Mouse (Mus musculus): ENCODE measurements at regions not wholly inside any gene's neighbourhood (a gene's known extent, or its start where the extent isn't known, plus 50 kb on each side); places are given as distances from the start of the nearest gene placed in this dataset.
"Not testable (repeated sequence)": the region's sequence is repeated elsewhere in the genome, so short reads cannot be mapped to it uniquely, and the experiment has no call there.

DNA sequence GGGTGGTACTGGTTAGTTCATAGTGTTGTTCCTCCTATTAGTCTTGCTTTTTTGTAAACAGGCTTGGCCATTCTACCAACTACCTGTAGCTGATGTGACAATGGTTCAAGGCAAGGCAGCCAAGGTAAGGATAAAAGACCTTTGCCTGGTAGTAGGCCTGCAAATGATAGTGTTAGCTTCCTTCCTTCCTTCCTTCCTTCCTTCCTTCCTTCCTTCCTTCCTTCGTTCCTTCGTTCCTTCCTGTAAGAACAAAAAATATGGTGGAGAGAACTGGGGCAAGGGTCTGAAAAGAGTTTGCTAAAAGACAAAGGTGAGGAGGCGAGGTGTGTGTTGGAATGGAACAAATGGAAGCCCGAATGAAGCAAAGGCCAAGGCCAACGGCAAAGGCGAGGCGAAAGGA lies 84.8 kb upstream of the Ezh2 start:
- peak; percentile 12 for DNase-seq

- peak; percentile 69 for DNase-seq
These were observed 77.6 kb upstream of the Ezh2 start for GRCm38 (mm10) chr6:47672741-47673140.

- DNase-seq, result peak; percentile 66
These were observed 57.7 kb upstream of the Ezh2 start for GRCm38 (mm10) chr6:47652880-47653279.

DNA sequence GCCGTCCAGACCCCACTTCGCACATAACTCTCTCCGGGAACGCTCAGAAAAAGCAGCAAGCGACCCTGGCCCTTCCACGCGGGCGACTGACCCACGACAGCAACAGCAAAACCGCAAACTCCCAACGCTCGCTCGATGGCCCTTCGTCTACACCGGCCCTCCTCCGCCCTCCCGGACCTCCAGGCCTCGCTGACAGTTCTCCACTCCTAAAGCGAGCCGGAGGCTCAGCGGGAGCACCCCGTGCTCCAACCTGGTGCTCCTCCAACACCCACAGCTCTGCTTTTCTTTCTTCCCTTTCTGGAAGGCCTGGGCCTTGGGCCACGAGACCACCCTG lies 56.2 kb upstream of the Ezh2 start:
- DNase-seq, result not testable (repeated sequence)

DNA sequence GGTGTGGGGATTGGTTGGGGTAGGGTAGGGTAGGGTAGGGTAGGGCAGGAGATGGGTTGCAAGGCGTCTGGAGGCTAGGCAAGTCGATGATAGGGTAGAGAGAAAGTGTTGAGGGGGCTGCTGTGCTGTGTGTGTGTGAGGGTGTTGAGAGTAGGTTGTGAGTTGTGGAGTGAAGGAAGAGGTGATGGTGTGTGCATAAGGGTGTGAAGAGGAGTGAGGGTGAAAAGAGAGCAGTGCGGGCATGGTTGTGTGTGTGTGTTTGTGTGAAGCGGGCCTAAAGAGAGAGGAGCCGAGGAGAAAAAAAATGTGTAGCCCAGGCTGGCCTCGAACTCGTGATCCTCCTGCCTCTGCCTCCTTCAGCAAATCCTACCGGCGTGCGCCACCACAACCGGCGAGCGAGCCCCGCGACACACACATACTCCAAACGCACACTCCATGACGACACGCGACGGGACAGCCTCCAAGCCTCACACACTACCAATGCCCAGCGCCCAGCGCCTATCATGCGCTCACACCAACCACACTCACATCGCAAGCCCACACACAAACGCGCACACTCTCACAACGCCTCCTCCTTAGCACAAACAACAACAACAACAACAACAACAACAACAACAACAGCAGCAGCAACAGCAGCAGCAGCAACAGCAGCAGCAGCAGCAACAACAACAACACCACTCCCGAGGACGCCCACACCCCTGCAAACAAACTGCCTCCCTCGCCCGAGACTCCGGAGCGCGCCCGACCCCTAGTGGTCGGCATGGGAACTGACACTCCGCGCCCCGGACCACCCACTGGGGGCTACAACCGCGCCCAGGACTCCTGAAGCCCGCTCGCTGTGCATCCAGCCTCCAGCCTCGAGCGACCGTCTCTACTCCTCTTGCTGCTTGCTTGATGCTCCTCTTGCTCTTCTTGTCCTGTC lies 55.6 kb upstream of the Ezh2 start:
- DNase-seq, result peak; percentile 99

- DNase-seq, result peak; percentile 35
These were observed 54.8 kb upstream of the Ezh2 start for GRCm38 (mm10) chr6:47649961-47650360.

DNA sequence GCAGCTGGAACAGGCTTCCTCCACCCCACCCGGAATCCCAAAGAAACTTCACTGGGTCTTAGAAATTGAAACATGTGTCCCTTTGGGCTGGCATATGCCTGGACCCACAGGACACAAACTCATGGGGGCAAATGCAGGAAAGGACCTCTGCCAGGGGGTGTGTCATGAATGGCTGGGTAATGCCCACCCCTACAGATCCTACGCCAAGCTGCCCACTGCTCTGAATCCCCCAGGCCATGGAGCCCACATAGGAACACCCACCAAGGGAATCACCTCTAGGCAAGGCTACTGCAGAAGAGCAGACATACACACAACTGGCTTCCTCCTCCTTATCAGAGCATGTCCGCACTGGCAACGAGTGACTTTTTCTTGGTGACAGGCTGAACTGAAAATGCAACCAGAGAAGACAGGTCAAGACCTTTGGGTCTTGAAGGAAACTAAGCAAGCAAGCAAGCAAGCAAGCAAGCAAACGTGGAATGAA lies 54.4 kb upstream of the Ezh2 start:
- peak; percentile 37 for DNase-seq

DNA sequence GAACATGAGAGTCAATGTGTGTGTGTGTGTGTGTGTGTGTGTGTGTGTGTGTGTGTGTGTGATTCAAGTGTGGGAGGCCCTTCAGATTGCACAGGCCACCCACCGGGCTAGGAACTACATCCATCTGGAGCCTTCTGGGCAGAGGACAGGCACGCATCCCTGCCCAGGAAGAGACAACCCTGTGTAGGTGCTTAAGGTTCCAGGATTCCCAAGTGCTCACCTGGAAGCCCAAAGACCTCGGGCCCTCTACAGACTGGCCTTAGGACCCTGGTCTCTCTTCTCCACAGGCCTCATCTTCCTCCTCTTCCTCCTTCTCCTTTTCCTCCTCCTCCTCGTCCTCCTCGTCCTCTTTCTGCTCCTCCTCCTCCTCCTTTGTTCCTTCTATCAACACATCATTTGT lies 53.8 kb upstream of the Ezh2 start:
- DNase-seq, result peak; percentile 25

DNA sequence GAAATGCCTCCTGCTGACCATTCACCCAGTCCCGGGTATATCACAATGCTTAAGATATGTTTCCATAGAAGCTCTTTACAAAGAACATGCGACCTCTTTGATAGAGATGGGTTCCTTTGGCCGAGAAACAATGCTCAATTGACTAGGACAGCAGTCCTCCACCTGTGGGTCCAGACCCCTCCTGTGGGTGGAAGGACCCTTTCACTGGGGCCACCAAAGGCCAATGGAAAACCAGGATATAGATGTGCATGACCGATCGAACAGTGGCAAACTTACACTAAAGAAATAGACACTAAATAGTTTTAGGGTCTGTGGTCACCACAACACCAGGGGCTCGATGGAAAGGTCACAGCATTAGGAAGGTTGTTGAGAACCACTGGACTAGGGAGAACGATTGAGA lies 53.2 kb upstream of the Ezh2 start:
- DNase-seq, result peak; percentile 20

DNA sequence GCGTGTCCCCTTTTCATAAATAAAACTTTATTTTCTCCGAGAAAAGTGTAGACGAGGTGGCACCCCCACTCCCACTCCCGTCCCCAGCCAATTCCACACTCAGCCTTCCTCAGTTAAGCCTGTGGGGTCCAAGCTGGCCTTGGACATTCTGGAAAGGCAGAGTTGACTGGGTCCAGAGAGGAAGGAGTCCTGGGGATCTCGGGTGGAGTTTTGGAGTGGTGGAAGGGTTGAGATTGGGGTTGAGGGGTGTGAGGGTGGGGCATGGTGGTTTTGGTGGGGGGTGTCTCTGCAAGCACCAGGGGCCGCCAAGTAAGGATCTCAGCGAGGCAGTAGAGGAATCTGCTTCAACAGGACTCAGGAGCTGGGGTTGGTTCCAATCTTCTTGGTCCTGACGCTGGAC lies 52.7 kb upstream of the Ezh2 start:
- peak; percentile 20 for DNase-seq

DNA sequence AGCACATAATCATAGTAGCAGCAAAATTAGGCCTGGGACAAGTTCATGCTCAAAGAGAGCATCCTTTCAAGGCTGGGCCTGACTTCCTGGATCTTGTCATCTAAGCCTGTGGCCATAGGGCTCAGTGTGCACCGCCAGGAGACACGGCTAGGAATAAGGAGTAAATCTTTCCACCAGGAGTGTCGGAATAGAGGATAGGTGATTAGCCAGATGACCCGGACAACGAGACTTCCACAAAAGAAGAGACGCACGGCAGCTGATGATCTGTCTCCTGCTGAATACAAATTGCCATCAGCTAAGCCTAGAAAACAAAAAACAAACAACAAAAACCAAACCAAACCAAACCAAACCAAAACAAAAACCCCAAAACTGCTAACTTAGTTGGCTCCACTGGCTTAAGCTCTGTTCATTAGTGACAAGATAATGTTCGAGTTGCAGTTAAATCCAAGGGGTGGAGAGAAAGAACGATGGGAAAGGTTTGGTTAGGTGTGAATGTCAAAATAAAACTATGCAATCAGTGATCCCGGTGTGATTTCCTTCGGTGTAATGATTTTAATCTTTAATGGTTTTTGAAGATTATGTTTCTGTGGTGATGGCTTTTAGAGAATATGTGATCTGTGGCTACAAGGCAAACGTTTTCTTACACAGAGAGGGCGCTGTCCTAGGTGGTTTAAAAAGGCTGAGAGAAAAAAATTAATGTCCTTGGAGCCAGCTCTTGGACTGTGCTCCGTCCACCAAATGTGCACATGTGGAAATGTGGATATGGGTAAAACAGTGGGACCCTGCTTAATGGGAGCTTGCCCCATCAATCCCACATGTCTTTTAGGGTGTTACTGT lies 51.8 kb upstream of the Ezh2 start:
- DNase-seq, result peak; percentile 16

GRCm38 (mm10) chr6:47646022-47646421 lies 50.9 kb upstream of the Ezh2 start:
- DNase-seq, result no peak
